Mouse (Mus musculus) layer of hippocampus, adult 11-12 months (tissue): ENCODE measurements at regions not wholly inside any gene's neighbourhood (a gene's known extent, or its start where the extent isn't known, plus 50 kb on each side); places are given as distances from the start of the nearest gene placed in this dataset.
"Not testable (repeated sequence)": the region's sequence is repeated elsewhere in the genome, so short reads cannot be mapped to it uniquely, and the experiment has no call there.

Experiments
- DNase-seq: peaks from one replicate; pipeline ENCODE4 v3.0.0; 2022; ENCODE audit warnings: low spot score

- DNase-seq = no peak
These were observed 375.2 kb downstream of the Ets1 start for GRCm38 (mm10) chr9:33011241-33011640.

DNA sequence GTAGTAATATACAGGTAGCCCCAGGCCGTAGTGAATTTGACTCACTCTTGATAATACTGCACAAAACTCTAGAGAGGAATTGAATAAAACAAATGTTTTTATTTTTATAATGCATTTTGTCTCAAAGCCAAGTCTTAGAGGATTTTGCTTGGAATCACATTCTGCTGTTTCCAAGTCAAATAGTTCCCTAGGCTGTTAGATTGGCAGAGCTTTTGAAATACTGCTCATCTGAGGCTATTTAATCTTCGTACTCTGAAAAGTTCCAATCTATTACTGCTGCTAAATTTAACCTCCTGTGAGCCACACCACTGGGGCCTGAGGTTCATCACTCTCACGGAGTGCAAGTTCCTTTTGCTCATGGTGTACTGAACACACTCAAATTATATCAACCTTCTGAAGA, 399.4 kb downstream of the Ets1 start:
- DNase-seq = no peak

GRCm38 (mm10) chr9:33039221-33039790, 403.3 kb downstream of the Ets1 start:
- no peak for DNase-seq

GRCm38 (mm10) chr9:33050789-33051188, 414.8 kb downstream of the Ets1 start:
- DNase-seq = no peak

DNA sequence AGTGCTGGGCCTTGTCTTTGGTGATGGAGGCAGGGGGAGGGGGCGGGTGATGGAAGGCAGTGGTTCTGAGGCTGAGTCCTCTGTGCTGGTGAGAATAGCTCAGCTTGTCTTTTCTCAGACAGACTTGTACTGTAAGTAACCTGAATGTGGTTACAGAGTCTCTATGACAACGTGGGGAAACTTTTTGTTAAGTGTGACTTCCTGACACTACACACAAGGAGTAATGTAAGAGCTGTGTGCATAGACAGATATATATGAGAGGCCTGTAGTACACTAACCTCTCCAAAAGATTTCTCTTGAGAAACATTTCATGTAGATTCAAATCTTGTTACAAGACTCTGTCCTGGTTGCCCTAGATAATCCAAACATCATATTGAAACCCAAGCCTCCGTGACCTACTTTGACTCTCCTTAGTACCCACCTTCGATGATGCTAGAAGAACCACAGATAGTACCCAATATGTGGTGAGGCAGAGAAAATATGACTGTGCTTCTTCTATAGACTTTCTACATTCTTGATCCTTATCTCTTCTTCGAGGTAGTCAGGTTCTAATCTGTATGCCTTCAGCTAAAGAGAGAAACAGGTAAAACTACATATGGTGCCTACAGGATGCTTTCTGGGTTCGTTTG, 424.7 kb downstream of the Ets1 start:
- no peak for DNase-seq

DNA sequence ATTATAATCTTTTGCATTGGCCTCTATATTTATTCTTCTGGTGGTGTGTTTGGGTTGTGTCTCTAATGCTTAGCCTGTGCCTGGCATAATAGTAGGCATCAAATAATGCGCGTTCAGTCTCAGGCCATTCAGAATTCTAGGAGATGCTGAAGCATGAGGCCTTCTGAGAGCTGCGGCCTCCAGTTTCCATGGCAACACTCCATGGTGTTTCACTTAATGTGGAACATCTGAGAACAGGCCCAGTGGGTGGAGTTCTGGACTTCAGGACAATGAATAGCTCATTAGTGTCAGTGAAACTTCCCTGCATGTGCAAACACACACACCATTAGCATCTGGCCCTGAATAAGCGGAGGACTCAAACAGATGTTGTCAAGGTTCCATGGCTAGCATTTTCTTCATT, 426.5 kb downstream of the Ets1 start:
- peak; percentile 37 for DNase-seq

DNA sequence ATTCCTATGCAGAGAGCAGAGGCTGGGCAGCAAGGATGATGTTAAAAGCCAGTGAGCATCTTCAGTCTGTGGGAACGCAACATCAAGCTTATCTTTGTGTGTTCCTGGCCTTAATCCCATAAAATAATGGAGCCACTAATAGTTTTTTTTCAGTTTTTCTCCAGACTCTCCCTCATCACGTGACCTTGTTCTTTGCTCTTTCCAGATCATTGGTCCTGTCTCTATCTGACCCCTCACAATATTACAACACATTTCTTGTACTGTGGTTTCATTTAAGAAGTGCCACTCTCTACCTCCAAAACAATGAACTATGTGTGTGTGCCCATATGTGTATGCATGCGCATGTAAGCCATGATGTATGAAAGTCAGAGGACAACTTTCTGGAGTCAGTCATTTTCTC, 429.3 kb downstream of the Ets1 start:
- no peak for DNase-seq

GRCm38 (mm10) chr9:33067521-33067920, 431.5 kb downstream of the Ets1 start:
- DNase-seq = no peak

GRCm38 (mm10) chr9:33070116-33070515, 434.1 kb downstream of the Ets1 start:
- no peak for DNase-seq

DNA sequence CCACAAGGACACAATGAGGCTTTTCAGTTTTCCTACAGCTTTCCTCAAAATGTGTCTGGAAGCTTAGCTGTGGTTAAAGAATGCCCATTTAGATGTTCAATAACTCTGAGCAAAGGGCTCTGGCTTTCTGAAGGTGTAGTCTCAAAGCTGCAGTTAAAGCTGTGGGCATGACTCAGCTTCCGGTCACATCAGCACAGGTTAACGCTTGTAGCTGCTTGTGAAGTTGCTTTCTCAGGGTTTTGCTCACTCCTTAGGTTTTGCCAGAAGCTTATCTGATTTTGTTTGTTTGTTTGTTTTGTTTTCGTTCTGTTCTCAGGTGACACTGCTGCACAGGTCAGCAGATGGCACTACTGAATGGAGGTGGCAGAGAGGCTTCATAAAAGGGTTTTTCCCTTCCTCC, 444.2 kb downstream of the Ets1 start:
- no peak for DNase-seq

GRCm38 (mm10) chr9:33080774-33081173, 444.8 kb downstream of the Ets1 start:
- DNase-seq = peak; percentile 6

DNA sequence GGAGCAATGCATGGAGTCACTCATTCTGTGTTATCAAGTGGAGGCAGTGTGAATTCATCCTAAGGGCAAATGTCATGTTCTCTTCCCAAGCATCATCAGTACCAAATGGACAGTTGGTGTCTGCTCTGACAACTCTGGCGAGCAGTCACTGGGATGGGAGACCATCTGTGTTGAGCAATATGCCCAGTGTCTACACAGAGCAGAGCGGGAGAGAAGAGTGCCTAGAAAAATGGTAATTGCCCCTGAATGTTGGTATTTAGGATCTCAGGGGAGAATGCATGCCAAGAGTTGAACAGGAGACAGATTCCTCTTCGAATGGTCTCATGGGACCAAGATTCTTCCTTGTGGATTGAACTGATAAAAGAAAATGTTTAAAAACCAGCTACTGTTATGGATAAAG, 454.0 kb downstream of the Ets1 start:
- no peak for DNase-seq

DNA sequence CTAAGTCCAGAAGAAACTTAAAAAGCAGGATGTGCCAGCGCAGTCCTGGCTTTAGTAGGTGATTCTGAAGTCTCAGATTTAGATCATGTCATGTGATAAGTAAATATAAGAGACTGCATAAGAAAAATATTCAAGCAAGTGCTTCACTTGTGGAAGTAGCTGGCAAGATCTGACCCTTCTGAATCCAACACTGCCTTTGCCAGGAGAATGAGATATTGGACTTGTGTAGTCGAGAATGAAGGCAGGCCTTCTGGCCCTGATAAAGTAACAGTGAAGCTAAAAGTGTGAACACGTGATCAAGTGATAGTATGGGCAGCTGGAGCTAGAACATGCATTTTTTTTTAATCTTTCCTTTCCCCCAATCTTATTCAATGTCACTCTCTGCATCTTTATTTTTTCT, 455.6 kb downstream of the Ets1 start:
- no peak for DNase-seq

- peak; percentile 81 for DNase-seq
These were observed 459.6 kb downstream of the Ets1 start for GRCm38 (mm10) chr9:33095654-33096053.

DNA sequence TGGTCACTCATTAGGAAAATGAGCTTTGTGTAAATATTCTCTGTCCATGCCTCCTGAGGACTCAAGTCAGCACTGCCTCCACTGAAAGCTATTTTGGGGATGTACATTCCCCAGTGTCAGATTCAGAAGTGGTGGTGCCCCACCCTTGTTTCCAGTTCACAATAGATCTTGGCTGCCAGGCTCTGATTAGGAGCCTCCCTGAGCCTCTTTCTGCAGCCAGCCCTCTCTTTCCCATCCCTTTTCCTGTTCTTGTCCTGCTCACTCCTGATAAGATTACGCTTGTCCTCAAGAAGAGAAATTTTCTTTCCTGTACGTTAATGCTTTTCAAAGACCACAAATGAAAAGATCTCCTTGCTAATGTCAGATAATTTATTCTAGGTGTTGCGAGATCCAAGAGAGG, 465.2 kb downstream of the Ets1 start:
- DNase-seq = no peak

DNA sequence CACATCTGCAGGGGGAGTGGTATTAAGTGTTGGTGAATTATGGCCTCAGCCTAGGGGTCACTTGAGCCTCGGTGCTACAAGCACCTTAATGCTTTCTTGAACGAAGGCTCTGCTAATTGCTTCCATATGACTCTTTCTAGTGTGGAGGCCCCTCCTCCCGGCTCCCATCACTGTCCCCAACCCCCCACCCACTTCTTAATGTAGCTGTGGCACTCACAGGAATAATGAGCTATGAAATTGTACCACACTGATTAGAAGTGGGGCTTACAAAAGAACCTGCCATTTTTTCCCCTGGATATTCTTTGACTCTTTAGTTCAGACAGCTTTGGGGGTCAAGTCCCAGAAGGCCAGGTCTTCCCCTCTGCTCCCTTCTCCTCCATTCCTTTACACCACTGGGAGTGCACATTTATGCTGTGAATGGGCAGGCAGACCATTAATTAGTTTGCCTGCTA, 468.6 kb downstream of the Ets1 start:
- no peak for DNase-seq

DNA sequence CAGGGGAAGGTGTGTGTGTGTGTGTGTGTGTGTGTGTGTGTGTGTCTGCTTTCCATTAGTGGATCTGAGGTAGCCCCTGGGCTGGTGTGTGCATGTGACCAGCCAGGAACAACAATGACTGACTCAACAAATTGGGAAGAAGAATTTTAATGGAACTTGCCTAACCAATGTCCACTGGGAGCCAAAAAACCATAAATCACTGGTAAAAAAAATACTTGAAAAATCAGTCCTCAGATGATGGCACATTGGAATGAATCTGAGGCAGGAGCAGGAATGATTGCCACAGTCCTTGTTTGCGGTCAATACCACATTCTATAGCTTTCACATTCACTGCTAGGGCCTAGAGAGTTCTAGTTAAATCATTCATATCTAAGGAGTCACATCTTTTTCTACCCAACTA, 487.8 kb downstream of the Ets1 start:
- DNase-seq = no peak

DNA sequence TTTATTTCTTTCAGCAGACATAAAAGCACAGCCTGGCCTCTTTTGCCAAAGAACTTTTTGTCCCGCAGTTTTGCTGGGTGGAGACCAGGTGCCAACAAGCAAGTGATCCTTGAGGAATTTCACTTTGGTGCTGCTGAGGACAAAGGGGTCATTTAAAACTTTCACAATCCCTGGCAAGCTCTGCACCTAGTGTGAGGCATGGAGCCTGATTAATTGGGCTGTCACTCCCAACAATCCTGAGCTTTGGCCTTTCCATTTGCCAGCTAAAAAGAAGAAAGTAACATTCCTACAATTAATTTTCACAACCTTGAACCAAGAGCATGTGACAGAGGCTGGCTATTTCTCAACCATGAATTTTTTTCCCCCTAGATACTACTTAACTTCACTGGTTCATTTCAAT, 516.2 kb downstream of the Ets1 start:
- DNase-seq = no peak

DNA sequence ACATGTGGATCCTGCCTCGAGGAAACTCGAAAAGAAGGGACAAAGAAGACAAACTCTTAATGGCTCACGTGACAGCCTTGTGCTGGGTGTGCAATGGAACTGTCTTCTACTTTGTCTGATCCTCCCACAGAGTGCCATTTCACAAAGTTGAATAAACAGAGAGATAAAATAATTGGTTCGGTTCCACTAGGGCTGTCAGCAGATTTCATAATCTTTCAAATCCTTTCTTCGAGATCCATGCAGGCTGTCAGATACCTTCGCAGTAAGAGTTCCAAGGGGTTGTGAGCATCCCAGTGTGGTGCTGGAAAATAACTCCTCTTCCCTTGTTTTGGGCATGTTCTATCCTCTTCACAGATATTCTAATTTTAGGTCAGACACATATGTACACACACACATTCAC, 532.1 kb downstream of the Ets1 start:
- DNase-seq = no peak

- DNase-seq = not testable (repeated sequence)
These were observed 533.1 kb downstream of the Ets1 start for GRCm38 (mm10) chr9:33169093-33169492.

- DNase-seq = no peak
These were observed 544.0 kb downstream of the Ets1 start for GRCm38 (mm10) chr9:33180066-33180465.

DNA sequence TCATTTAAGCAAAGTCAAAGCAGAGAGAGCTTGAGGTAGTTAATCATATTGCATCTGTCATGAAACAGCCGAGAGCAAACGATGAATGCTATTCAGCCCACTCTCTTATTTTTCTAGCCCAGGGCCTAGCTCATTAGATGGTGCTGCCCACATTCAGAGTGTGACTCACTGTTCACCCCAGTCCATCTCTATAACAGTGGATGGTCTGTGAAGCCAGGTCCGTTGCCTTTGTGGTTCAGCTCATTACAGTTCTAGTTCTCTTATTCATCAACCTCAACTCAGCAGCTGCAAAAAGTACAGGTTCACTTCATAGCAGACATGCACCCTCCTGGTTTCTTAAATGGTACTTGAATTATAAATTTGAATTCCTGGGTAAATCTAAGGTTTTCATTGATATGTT, 551.2 kb downstream of the Ets1 start:
- DNase-seq = no peak

- peak; percentile 4 for DNase-seq
These were observed 573.1 kb downstream of the Ets1 start for GRCm38 (mm10) chr9:33209083-33209482.

GRCm38 (mm10) chr9:33214523-33214922, 578.5 kb downstream of the Ets1 start:
- DNase-seq = peak; percentile 6
